Mouse (Mus musculus) limb, embryonic 15.5 days (tissue): ENCODE data around the gene Asb7. TPM values are rescaled to one million over a fixed set of nuclear protein-coding genes. Genes with fewer than 3 reads are reported as not detected.

ENCODE experiments used
- polyA plus RNA-seq: library from polyadenylated mRNA; unstranded; fragments of >200 nt; fragmentation: Nextera tagmentation; extraction: Ambion mirVana; gene quantifications from 2 replicates; pipeline ENCODE4 v1.2.1, GENCODE M21; 2015

Gene Asb7
- polyA plus RNA-seq, 1 experiment from 2014 or later = 14.6 TPM

Other genes starting within 250 kb of the Asb7 start
- gene Lins1, start 293 bp upstream of the Asb7 start, polyA plus RNA-seq = 18.7 and 18.9 TPM in 2 replicates
- gene Cers3, start 53.9 kb upstream of the Asb7 start, polyA plus RNA-seq = 21.7 and 23.0 TPM in 2 replicates
- 13.5 and 13.7 TPM in 2 replicates for gene Adamts17, start 150.1 kb upstream of the Asb7 start, polyA plus RNA-seq